Mouse (Mus musculus) layer of hippocampus, adult 9-10 months (tissue): ENCODE measurements around the gene St3gal5.
"Not testable (repeated sequence)": the region's sequence is repeated elsewhere in the genome, so short reads cannot be mapped to it uniquely, and the experiment has no call there.

ENCODE experiments used
- DNase-seq: peaks from one replicate; pipeline ENCODE4 v3.0.0; 2022; ENCODE audit warnings: low spot score

St3gal5 gene

DNA sequence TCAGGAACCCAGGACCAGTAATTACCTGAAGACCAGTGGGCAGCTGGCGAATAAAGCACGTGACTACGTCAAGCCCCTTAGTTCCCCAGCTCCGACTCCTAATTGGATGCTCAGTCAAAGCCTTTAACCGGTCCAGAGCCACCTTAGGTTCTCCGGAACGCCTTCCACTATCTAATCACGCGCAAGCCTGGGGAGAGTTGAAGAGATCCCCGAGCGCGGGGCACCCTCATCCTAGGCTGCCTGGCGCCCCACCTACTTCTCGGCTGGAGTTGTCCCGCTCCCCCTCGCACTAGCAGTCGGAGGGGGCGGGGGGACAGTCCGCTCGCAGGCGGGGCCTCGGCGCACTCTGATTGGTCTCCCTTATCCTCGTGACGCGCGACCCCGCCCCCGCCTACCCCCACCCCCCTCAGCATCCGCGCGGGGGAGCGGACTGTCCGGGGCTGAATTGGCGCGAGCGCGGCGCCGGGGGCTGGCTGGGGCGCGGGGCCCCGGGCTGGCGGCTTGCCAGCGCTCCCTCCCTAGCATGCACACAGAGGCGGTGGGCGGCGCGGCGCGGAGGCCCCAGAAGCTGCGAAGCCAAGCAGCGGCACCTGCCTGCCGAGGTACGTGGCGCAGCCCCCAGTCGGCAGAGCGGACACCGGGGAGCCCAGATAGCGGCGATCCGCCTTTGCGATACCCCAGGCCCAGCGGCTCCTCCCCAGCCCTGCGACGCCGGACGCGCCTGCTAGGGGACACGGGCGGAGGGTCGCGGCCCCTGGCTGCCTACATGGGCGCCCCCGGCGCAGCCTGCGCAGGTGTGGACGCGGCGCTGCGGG, at the start of gene St3gal5:
TSS of gene St3gal5 (plus strand) at position 412 of the 815 bp plus-strand sequence.
- peak; percentile 77 for DNase-seq

- DNase-seq = no peak
Observed at GRCm38 (mm10) chr6:72048643-72049042, 48.7 kb upstream of the St3gal5 start.

GRCm38 (mm10) chr6:72049941-72050340, 47.5 kb upstream of the St3gal5 start:
- no peak for DNase-seq

DNA sequence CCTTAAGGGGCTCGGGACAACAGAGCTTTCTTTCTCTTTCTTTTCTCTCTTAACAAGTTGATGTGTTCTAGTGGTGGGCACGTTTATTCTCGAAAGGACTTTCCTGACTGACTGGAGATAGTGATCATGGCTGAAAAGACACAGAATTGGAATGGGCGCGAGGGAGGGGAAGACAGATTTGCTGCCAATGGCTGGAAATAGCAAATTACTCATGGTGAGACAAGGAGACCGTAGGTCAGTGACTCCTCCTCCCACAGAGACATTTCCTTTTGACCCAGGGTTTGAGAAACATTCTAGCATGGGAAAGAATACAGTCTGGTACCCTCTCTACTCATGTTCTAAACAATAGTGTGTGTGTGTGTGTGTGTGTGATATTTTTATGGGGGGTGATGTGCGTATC, 46.6 kb upstream of the St3gal5 start:
- DNase-seq = no peak

GRCm38 (mm10) chr6:72051247-72051646, 46.1 kb upstream of the St3gal5 start:
- no peak for DNase-seq

GRCm38 (mm10) chr6:72051757-72052156, 45.6 kb upstream of the St3gal5 start:
- no peak for DNase-seq

GRCm38 (mm10) chr6:72056548-72056947, 40.8 kb upstream of the St3gal5 start:
- DNase-seq = no peak

DNA sequence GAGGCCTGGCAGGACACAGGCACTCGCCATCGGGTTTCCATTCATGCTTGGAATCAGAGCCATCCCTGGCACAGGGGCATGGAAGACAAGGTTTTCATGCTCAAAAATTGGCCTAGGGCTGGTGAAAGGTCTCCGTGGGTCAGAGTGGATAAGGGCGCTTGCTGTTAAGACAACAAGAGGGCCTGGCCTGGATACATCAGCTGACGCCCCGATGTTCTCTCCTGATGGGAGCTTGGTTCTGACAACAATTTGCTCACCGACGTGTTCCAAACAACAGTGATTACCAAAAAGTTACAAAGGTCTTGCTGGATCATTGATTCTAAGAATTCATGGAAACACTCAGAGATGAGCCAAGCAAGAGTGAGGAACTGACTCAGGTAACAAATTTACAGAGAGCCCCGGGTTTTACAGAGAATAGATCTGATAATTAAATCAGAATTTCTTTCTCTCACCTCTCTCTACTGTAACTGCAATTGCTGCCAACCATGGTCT, 38.9 kb upstream of the St3gal5 start:
- no peak for DNase-seq

GRCm38 (mm10) chr6:72060677-72061076, 36.7 kb upstream of the St3gal5 start:
- not testable (repeated sequence) for DNase-seq

GRCm38 (mm10) chr6:72063718-72064117, 33.7 kb upstream of the St3gal5 start:
- no peak for DNase-seq

DNA sequence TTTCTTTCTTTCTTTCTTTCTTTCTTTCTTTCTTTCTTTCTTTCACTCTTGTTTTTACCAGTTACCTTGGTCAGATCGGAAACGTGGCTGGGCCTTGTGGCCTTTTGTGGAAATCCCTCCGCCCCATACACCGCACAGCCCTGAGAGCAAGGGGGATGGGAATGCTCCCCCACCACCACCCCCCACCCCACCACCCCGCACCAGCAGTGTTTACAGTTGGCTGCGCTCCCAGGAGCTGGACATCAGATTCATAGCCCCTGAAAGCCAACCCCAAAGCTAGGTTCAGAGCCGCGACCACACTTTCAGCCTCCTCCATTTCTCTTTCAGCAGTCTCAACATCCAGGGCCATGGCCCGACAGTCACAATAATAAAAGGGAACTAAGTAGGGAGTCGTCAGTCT, 31.4 kb upstream of the St3gal5 start:
- DNase-seq = no peak

DNA sequence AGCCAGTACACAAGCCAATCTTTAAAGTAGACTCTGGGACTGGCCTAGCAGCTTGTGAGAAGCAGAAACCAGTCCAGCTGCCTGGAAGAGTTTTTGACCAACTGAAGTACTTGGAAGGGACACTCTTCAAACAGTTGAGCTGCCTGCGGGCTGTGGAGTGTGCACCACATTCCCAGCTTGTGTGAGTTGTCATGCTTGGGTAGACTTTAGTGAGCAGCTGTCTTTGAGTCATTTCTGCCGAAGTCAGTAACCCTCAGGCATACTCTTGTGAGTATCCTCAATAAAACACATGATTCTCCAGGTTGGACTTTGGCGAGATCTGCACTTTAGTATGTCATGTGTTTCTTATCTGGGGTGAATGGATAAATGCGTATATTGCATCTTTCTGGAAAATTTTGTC, 29.0 kb upstream of the St3gal5 start:
- DNase-seq = no peak

- DNase-seq = no peak
Observed at GRCm38 (mm10) chr6:72071281-72071870, 26.0 kb upstream of the St3gal5 start.

- no peak for DNase-seq
Observed at GRCm38 (mm10) chr6:72073781-72074180, 23.6 kb upstream of the St3gal5 start.

- DNase-seq = no peak
Observed at GRCm38 (mm10) chr6:72076512-72076911, 20.9 kb upstream of the St3gal5 start.

DNA sequence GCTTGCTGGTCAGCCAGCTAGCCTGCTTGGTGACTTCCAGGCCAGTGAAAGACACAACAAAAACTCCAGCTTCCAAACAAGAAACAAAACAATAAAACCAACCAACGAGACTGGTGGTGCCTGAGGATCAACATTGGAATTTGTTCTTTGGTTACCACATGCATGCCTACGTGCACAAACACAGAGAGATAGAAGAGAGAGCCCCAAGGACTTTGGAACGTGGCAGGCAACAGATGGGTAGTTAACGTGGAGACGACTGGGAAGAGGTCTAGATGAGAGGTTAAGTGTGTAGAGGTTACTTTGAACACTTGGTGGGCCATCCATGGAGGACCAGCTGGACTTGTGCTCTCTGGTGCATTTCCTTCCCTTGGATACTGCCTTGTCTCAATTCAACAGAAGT, 19.2 kb upstream of the St3gal5 start:
- no peak for DNase-seq

DNA sequence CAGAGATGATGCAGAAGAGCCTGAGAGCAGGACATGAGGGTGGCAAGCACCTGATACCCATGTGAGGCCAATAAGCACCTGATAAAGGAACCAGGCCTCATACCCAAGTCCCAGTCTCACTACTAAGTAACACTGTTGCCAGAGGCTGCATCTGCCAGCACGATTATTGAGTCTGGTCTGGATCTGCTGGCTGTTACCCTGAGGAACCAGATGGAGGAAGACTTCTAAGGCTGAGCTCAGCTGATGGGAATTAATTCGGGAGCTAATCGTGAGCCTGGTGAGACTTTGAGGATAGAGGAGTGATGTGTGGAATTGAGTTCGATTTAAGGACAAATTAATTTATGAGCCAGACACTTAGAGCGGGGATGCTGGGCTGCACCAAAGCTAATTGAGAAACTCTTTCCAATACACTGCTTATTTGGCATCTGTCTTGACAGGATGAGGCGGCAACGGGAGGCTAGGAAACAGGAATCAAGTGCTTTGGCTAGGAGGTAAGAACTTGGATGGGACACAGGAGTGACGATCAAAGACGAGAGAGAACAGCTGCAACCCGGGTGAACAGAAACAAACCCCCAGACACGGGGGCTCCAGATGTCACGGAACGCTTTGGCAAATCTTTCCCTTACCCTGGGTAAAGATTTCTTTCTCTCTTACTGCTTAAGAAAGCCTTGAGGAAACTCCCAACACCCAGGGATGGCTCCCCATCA, 15.9 kb upstream of the St3gal5 start:
- DNase-seq = no peak

DNA sequence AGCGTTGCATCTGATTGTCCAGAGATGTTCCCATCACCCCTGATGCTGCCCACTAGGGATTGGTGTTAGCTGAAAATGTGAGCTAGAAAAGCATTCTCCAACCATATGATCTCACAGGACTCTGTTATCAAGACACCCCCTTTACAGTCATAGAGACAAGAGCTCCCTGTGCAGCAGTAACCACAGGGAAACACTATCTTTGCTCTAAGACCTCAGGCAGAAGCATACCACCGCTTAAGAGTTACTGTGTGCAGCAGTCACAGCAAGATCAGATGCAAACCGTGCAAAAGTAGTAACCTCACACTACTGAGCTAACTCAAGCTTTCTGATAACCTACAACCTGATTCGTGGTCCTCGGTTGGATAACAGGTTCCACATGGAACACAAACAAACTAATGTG, 10.0 kb upstream of the St3gal5 start:
- no peak for DNase-seq

DNA sequence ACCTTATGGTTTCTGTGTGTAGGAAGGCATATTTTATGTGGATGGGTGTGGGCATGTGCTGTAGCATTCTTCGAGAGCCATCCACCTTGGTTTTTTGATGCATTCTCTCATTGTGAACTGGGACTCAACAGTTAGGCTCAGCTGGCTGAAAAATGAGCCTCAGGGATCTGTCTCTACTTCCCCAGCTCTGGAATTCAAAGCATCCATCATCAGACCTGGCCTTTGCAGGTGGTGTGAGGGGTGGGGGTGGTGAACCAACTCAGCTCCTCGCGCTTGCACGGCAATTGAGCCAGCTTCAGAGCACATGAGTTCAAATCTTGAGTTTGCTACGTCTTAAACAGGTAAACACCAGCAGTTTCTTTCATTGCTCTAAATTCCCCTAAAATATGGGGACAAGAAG, 7.5 kb upstream of the St3gal5 start:
- no peak for DNase-seq

- no peak for DNase-seq
Observed at GRCm38 (mm10) chr6:72091007-72091406, 6.4 kb upstream of the St3gal5 start.

DNA sequence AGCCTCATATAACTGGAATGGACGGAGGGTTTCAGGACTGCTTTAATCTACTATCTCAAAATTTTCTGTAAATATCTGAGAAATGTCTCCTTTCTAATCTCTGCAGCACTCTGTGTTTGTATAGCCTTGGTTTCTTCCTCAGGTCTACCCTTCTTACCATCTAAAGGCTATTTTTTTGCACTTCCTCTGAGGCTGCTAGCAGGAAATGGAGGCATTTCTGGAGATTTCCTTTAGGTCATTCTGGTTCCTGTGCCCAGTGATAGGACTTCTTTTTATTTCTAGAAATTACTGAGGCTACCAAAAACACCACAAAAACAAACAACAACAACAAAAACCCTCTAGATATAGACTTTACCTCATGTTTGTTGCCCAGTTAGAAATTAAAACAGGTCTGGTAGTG, 4.3 kb upstream of the St3gal5 start:
- no peak for DNase-seq

DNA sequence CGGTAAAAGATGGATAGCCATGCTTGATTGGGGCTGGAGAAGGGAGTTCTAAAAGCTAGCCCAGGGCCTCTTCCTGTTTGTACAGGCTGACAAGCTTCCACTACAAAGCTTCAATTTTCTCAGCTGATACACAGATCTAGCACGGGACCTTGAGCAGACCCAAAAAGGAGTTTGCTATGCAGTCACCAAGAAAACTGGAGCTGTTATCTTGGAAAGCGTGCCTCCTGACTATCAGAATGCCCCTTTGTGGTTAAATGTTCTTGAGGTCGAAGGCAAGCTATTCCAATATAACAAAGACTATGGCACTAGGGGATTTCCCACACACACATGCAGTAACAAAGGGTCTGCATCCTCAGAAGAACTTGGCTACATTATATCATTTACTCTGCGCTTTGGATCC, 1.2 kb upstream of the St3gal5 start:
- DNase-seq = no peak

- DNase-seq = no peak
Observed at GRCm38 (mm10) chr6:72096669-72097068, 723 bp upstream of the St3gal5 start.
